Mouse (Mus musculus) heart, adult 8-10 months (tissue): Measurements from ENCODE around the gene Grid2. TPM values are rescaled to one million over a fixed set of nuclear protein-coding genes. Genes with fewer than 3 reads are reported as not detected.

Source experiments
- DNase-seq: peaks from one replicate; pipeline ENCODE4 v3.0.0; 2022; ENCODE audit warnings: low spot score
- total RNA-seq, 4 experiments: library from RNA; stranded (reverse); gene quantifications; 2 replicates each; pipeline ENCODE4 v1.2.4; 2022

Gene Grid2
- total RNA-seq, 4 experiments from 2014 or later = 0.03 to 0.16 (median 0.09) TPM; not detected in 1

DNA sequence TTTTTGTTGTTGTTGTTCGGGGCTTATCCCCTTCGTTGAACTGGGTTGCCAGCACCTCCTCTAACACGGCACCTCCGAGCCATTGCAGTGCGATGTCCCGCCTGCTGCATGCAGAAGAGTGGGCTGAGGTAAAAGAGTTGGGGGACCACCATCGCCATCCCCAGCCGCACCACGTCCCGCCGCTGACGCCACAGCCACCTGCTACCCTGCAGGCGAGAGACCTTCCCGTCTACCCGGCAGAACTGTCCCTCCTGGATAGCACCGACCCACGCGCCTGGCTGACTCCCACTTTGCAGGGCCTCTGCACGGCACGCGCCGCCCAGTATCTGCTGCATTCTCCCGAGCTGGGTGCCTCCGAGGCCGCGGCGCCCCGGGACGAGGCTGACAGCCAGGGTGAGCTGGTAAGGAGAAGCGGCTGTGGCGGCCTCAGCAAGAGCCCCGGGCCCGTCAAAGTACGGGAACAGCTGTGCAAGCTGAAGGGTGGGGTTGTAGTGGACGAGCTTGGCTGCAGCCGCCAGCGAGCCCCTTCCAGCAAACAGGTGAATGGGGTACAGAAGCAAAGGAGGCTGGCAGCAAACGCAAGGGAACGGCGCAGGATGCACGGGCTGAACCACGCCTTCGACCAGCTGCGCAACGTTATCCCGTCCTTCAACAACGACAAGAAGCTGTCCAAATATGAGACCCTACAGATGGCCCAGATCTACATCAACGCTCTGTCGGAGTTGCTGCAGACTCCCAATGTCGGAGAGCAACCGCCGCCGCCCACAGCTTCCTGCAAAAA lies 1473.7 kb downstream of the Grid2 start:
- DNase-seq = no peak

DNA sequence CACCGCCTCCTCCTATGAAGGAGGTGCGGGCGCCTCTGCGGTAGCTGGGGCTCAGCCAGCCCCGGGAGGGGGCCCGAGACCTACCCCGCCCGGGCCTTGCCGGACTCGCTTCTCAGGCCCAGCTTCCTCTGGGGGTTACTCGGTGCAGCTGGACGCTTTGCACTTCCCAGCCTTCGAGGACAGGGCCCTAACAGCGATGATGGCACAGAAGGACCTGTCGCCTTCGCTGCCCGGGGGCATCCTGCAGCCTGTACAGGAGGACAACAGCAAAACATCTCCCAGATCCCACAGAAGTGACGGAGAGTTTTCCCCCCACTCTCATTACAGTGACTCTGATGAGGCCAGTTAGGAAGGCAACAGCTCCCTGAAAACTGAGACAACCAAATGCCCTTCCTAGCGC lies 1474.4 kb downstream of the Grid2 start:
- no peak for DNase-seq

DNA sequence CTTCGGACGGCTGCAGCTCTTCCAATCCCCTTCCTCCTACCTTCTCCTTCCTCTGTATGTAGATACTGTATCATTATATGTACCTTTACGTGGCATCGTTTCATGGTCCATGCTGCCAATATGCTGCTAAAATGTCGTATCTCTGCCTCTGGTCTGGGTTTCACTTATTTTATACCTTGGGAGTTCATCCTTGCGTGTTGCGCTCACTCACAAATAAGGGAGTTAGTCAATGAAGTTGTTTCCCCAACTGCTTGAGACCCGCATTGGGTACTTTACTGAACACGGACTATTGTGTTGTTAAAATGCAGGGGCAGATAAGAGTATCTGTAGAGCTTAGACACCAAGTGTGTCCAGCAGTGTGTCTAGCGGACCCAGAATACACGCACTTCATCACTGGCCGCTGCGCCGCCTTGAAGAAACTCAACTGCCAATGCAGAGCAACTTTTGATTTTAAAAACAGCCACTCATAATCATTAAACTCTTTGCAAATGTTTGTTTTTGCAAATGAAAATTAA lies 1474.9 kb downstream of the Grid2 start:
- no peak for DNase-seq

- no peak for DNase-seq
Observed at GRCm38 (mm10) chr6:64731126-64731525, 1475.5 kb downstream of the Grid2 start.

DNA sequence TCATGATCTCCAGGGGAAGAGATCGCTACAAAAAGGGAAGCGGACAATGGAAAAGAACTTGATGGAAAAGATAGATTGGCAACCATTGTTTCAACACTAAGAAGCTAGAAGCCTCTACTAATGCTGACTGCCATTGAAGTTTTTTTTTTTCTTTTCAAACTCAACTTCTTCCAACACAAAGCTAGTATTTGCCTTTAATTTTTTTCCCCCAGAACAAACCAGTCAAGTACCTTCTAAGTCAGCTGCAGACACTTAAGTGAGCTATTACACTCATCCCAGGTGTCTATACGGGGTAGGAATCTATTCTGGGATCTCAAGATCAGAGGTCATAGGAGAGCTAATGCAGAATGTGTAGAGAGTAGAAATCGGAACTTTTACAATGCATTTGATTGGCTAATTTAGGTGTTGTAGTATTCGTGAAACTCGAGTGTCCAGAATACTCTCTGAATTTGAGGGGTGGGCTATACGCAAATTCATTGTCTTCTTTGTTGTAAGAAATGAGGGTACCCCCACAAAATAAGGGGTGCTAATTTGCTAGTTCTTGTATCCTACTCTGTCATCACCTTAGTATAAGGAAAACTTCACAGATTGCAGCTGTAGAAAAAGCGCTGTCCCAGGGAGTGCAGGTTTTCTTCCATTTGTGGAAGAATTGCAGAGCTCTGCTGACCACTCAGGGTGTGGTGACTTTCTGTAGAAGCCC lies 1476.1 kb downstream of the Grid2 start:
- no peak for DNase-seq

GRCm38 (mm10) chr6:64733311-64733710 lies 1477.6 kb downstream of the Grid2 start:
- DNase-seq = no peak

GRCm38 (mm10) chr6:64734441-64735320 lies 1479.0 kb downstream of the Grid2 start:
- DNase-seq = no peak

DNA sequence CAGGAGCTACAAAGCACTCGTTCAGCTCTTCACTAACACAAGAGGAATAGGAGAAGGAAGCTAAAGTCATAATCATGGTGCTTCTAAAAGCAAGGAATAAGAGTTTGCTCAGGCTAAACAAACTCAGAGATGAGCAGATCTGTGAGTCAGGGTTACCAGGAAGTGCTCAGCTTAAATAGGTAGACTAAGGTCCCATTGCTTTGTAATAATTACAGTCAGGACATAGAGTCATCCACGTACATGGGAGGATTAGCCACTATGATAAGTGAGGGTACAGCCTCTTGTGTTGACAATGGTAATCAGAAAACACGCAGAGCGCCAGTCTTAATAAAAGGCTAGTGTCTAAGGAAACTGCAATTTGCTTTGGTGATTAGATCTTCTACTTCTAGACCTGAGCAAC lies 1480.6 kb downstream of the Grid2 start:
- no peak for DNase-seq

GRCm38 (mm10) chr6:64742915-64743489 lies 1487.3 kb downstream of the Grid2 start:
- DNase-seq = no peak
